Mouse (Mus musculus) lung, embryonic 14.5 days (tissue): ENCODE results near the gene Tctn1. TPM values are rescaled to one million over a fixed set of nuclear protein-coding genes. Genes with fewer than 3 reads are reported as not detected.

Experiments used
- ATAC-seq: fragments of 200-750 bp; cut with Nextera tagmentation; 2 replicates; pipeline ENCODE4 v1.8.0; 2017; ENCODE audit warnings: mild to moderate bottlenecking, moderate TSS enrichment, moderate library complexity; ENCODE audit not compliant: insufficient read depth
- DNase-seq: peaks from one replicate; pipeline ENCODE4 v3.0.0-alpha.2; 2015
- H3K27ac ChIP-seq: fragments of 300-500 bp; sonication (generic); 2 replicates; pipeline ENCODE4 v1.5.1; 2014; ENCODE audit warnings: low read depth, mild to moderate bottlenecking, moderate library complexity
- H3K27me3 ChIP-seq: fragments of 300-500 bp; sonication (generic); 2 replicates; pipeline ENCODE4 v1.6.1; 2014; ENCODE audit warnings: low read length, control low read depth; ENCODE audit not compliant: insufficient read depth
- H3K36me3 ChIP-seq: fragments of 300-500 bp; sonication (generic); 2 replicates; pipeline ENCODE4 v1.6.1; 2014; ENCODE audit warnings: control low read depth; ENCODE audit not compliant: insufficient read depth
- H3K4me1 ChIP-seq: fragments of 300-500 bp; sonication (generic); 2 replicates; pipeline ENCODE4 v1.6.1; 2014; ENCODE audit warnings: antibody characterized with exemption, control low read depth; ENCODE audit not compliant: insufficient read depth
- H3K4me2 ChIP-seq: fragments of 300-500 bp; sonication (generic); 2 replicates; pipeline ENCODE4 v1.6.1; 2014; ENCODE audit warnings: mild to moderate bottlenecking
- H3K4me3 ChIP-seq: fragments of 300-500 bp; sonication (generic); 2 replicates; pipeline ENCODE4 v1.5.1; 2014; ENCODE audit warnings: low read depth, low read length
- H3K9ac ChIP-seq: fragments of 300-500 bp; sonication (generic); 2 replicates; pipeline ENCODE4 v1.6.1; 2014
- H3K9me3 ChIP-seq: fragments of 300-500 bp; sonication (generic); 2 replicates; pipeline ENCODE4 v1.6.1; 2016; ENCODE audit warnings: low read depth, low read length, control low read depth
- CTCF ChIP-seq: IDR thresholded peaks from 2 replicates; pipeline ENCODE4 v1.5.1; 2016; ENCODE audit warnings: antibody characterized with exemption, low read depth
- WGBS: fragments of 180-500 bp; shearing (Covaris S2); extraction: QIAGEN DNeasy Blood & Tissue Kit; methylation state at CpG from one replicate; pipeline ENCODE4 v1.1.7; 2014; 5-methylcytosine and 5-hydroxymethylcytosine counted together
- polyA plus RNA-seq: library from polyadenylated mRNA; unstranded; fragments of >200 nt; fragmentation: Nextera tagmentation; extraction: Ambion mirVana; gene quantifications from 2 replicates; pipeline ENCODE4 v1.2.1, GENCODE M21; 2014

The Tctn1 gene
- polyA plus RNA-seq, 1 experiment from 2014 or later = 5.7 TPM

DNA sequence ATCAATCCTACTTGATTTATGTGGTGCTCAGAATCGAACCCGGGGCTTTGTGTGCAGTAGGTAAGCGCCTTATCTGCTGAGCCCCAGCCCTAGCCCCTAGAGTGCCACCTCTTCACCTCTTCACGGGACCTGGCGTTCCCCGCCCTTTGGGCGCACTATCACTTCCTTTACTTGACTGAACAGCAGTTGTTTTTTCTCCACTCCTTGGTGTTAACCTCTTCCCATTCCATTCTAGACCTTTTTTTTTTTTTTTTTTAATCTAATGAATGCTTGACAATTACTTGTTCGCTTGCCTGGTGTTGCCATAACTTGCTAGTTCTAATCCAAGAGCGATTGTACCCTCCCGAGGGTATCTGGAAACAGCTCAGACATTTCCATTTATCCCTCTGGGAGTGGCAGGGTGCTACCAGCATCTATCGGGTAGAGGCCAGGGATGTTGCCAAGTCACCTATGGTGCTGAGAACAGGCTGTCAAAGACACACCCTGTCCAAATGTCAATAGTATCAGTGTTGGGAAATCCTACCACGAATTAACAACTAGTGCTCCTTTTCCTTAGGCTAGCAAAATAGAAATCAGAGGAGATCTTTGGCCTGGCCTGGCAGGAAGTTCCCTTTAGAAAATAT, 15.7 kb upstream of the Tctn1 start:
- no peaks in the 10 kb centered on the region for H3K9me3 ChIP-seq
- no peaks in the 10 kb centered on the region for H3K36me3 ChIP-seq
- no peak overlapping the region for H3K4me2 ChIP-seq
- no peak for ATAC-seq
- peak overlapping the region; percentile 63; the same call in 1 of the 2 replicates for H3K27ac ChIP-seq
- H3K4me1 ChIP-seq = peaks cover 14% of the 10 kb centered on the region
- peak overlapping the region; percentile 16; the same call in 1 of the 2 replicates for H3K9ac ChIP-seq
- H3K4me3 ChIP-seq = no peak overlapping the region
- 63% methylated on average over 12 of the region's 12 CpGs for WGBS
- H3K27me3 ChIP-seq = no peaks in the 10 kb centered on the region
- no peak for TF ChIP-seq CTCF
- DNase-seq = no peak

DNA sequence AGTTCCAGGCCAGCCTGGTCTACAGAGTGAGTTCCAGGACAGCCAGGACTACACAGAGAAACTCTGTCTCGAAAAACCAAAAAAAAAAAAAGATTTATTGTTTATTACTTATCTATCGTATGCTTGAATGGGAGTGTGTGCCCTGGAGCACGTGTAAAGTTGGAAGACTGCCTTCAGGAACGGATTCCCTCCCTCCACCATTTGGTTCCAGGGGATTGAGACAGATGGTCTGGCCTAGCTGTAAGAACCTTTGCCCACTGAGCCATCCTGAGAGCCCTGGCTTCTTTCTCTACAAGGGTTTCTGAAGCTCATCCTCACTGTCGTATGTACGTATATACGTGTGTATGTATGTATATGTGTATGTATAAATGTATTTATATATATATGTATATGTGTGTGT, 14.7 kb upstream of the Tctn1 start:
- Histone ChIP-seq H3K27ac (no peak overlapping the region), H3K27me3 (no peaks in the 10 kb centered on the region), H3K4me3 (no peak overlapping the region), H3K36me3 (no peaks in the 10 kb centered on the region), H3K9ac (no peak overlapping the region), H3K4me1 (peaks cover 14% of the 10 kb centered on the region), H3K9me3 (no peaks in the 10 kb centered on the region), H3K4me2 (no peak overlapping the region)
- DNase-seq = no peak
- no peak for TF ChIP-seq CTCF
- ATAC-seq = no peak
- 80% methylated on average over 7 of the region's 7 CpGs for WGBS

DNA sequence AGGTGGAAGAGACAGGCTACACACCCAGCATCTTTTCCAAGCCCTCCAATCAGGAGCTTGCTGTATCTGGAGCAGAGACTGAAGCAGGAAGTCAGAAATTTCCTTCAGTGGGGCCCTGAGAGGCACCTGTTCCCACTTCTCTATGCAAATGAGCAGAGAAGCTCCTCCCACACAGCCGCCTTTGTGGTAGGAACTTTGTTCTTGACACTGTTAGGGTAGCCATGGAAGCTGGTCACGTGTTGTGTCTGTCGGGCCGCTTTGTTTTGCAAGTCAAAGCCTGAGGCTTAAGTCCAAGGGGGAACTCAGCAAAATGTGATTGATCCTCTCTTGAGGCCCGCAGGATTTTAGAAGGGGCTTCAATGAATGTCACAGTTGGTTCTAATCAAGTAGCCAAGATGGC, 10.5 kb upstream of the Tctn1 start:
- Histone ChIP-seq H3K27me3 (no peaks in the 10 kb centered on the region), H3K36me3 (no peaks in the 10 kb centered on the region), H3K9me3 (no peaks in the 10 kb centered on the region), H3K9ac (no peak overlapping the region), H3K4me2 (no peak overlapping the region), H3K27ac (no peak overlapping the region), H3K4me1 (no peaks in the 10 kb centered on the region), H3K4me3 (no peak overlapping the region)
- ATAC-seq (no peak), DNase-seq (peak; percentile 46)
- 25% methylated on average over 5 of the region's 5 CpGs for WGBS
- no peak for TF ChIP-seq CTCF

DNA sequence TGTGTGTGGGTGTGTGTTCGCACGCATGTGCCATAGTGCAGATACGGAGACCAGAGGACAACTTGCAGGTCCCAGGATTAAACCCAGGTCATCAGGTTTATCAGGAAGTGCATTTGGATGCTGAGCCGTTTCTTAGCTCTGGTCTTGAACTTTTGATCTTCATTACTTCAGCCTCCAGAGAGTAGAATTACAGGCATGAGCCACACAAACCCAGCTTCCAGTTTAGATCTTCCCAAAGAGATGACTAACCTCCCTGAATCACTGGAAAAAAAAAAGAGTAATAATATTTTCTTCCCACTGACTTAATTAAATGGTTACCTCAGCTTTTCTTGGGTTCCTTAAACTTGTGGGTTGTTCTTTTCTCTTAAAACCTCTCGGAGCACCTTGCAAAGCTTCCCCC, 8.6 kb upstream of the Tctn1 start:
- no peak overlapping the region for H3K27ac ChIP-seq
- DNase-seq (no peak), ATAC-seq (no peak)
- H3K36me3 ChIP-seq = no peaks in the 10 kb centered on the region
- 78% methylated on average over 5 of the region's 5 CpGs for WGBS
- no peak overlapping the region for H3K4me3 ChIP-seq
- H3K27me3 ChIP-seq = no peaks in the 10 kb centered on the region
- H3K9ac ChIP-seq = no peak overlapping the region
- H3K9me3 ChIP-seq = no peaks in the 10 kb centered on the region
- no peaks in the 10 kb centered on the region for H3K4me1 ChIP-seq
- no peak for TF ChIP-seq CTCF
- H3K4me2 ChIP-seq = no peak overlapping the region

DNA sequence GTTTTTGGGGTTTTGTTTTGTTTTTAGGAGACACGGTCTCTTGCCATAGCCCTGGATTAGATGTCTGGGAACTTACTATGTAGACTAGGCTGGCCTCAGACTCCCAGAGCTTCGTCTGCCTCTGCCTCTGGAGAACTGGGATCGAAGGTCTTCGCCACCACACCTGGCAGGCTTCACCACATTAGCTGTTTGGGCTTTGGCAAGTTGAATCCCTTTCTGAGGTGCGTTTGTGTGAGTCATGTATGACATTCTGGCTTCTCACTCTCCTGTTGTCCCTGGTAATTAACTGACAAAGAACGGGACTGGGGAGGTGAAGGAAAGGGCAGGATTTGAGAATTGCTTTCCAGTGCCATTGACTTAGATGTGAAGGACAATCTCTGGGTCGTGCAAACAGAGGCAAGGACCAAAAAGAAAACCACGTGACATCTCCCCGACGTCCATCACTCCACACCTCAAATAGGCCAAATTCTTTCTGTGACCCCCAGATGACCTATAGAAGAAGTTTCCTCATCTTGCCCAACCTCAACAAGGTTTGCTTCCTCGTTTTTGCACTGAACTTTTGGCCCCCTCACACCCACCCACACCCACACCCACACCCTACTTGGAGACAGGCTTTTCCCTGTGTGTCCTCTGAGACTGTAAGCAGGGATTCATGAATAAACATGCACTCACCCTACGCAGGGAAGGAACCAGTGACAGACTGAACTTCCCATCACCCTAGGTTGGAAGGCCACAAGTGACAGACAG, 4.8 kb upstream of the Tctn1 start:
- H3K4me3 ChIP-seq = no peak overlapping the region
- DNase-seq (no peak), ATAC-seq (no peak)
- H3K27ac ChIP-seq = no peak overlapping the region
- H3K36me3 ChIP-seq = no peaks in the 10 kb centered on the region
- no peaks in the 10 kb centered on the region for H3K27me3 ChIP-seq
- H3K9ac ChIP-seq = no peak overlapping the region
- H3K4me1 ChIP-seq = no peaks in the 10 kb centered on the region
- H3K9me3 ChIP-seq = no peaks in the 10 kb centered on the region
- WGBS = 34% methylated on average over 12 of the region's 12 CpGs
- TF ChIP-seq CTCF = no peak
- no peak overlapping the region for H3K4me2 ChIP-seq

DNA sequence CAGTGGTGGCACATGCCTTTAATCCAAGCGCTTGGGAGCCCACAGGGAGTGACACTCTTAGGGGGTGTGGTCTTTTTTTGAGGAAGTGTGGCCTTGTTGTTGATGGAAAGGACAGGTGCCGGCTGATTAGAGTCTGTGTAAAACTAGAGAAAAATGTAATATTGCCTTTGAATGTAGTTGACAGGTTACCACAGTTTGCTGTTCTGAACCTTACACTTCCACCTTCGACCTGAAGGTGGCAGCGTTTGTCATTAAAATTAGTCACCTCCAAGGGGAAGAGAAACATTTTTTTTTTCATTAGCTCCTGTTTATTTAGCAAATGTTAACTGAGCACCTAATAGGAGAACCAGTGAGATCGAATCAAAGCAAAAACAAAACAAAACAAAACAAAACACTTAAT, 3.6 kb upstream of the Tctn1 start:
- H3K36me3 ChIP-seq = no peaks in the 10 kb centered on the region
- H3K27ac ChIP-seq = no peak overlapping the region
- 0 out of 2 replicates have a peak, but pooled peaks cover 4% of the 10 kb centered on the region for H3K4me1 ChIP-seq
- 26% methylated on average over 5 of the region's 5 CpGs for WGBS
- peak; percentile 81 for TF ChIP-seq CTCF
- DNase-seq (peak; percentile 87), ATAC-seq (no peak)
- H3K4me2 ChIP-seq = no peak overlapping the region
- no peaks in the 10 kb centered on the region for H3K9me3 ChIP-seq
- no peak overlapping the region for H3K4me3 ChIP-seq
- H3K9ac ChIP-seq = no peak overlapping the region
- H3K27me3 ChIP-seq = no peaks in the 10 kb centered on the region

DNA sequence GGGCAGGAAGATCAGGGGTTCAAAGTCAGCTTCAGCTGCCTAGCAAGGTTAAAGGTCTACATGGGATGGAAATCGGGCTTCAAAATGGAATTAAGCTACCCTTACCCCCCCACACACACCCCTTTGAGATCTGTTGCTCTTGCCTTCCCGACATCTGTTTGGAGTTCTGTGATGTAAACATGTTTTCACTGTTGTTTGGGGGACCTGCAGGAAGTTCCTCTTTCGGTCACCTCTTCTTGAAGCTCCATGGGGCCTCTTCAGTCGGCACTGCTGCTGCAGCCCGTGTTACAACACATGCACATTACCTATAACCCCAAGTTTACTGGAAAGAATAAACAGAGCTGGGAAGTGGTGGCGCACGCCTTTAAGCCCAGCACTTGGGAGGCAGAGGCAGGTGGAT, 2.9 kb upstream of the Tctn1 start:
- no peak for TF ChIP-seq CTCF
- 0 out of 2 replicates have a peak, but pooled peaks cover 4% of the 10 kb centered on the region for H3K4me1 ChIP-seq
- no peak overlapping the region for H3K27ac ChIP-seq
- no peak for DNase-seq
- ATAC-seq = no peak
- H3K36me3 ChIP-seq = no peaks in the 10 kb centered on the region
- H3K9ac ChIP-seq = no peak overlapping the region
- H3K27me3 ChIP-seq = no peaks in the 10 kb centered on the region
- no peak overlapping the region for H3K4me2 ChIP-seq
- WGBS = 65% methylated on average over 7 of the region's 7 CpGs
- H3K9me3 ChIP-seq = no peaks in the 10 kb centered on the region
- H3K4me3 ChIP-seq = no peak overlapping the region
